ENCODE assay signal across 12 mouse cellular contexts in genomic region chr12:55622615-55623245, GRCm38 (mm10). TPM values are rescaled to one million over a fixed set of nuclear protein-coding genes. Genes with fewer than 3 reads are reported as not detected.
DNase-seq lines count a peak whose midpoint lies in the region; ATAC-seq and TF ChIP-seq lines count a peak whose summit lies in the region.
"Had no signal": no experiment of that assay in that cellular context is flagged by ENCODE, and none has a peak within 500 bp of the region (broad histone marks: within the 10 kb centered on the region; RNA-seq: fewer than 3 reads in every experiment).

No protein-coding gene starts in this region.

- no peaks in the 10 kb centered on the region for H3K36me3 ChIP-seq in neural tube, embryonic 15.5 days
- H3K36me3 ChIP-seq: heart, embryonic 15.5 days had no signal

- no peak for ATAC-seq in neural tube, embryonic 15.5 days (ENCODE audit: low FRiP score)

- peak overlapping the region; percentile 9; the same call in 1 of the 2 replicates for H3K4me2 ChIP-seq in neural tube, embryonic 15.5 days
- H3K4me2 ChIP-seq: heart, embryonic 15.5 days had no signal

- no peak overlapping the region for H3K9ac ChIP-seq in neural tube, embryonic 15.5 days (replicated peaks)
- H3K9ac ChIP-seq: heart, embryonic 15.5 days had no signal

- intact Hi-C loops in left cerebral cortex, postnatal 36 days (cut with DNase I) = no loop called here

- no peaks in the 10 kb centered on the region for H3K27me3 ChIP-seq in neural tube, embryonic 15.5 days (replicated peaks)
- no peaks in the 10 kb centered on the region for H3K27me3 ChIP-seq in cerebellum, adult 2 months (ENCODE audit: control insufficient read depth, insufficient read depth, low read length)
- H3K27me3 ChIP-seq: heart, embryonic 15.5 days had no signal

- H3K27ac ChIP-seq in neural tube, embryonic 15.5 days (replicated peaks) = no peak overlapping the region
- no peak overlapping the region for H3K27ac ChIP-seq in cerebellum, adult 2 months (ENCODE audit: insufficient read depth, low read length)
- H3K27ac ChIP-seq: heart, embryonic 15.5 days had no signal

- no peak for TF ChIP-seq POLR2A in cerebellum, adult 2 months (IDR thresholded peaks at IDR 0.05; ENCODE audit: borderline replicate concordance, insufficient read depth, low read length)

- no peaks in the 10 kb centered on the region for H3K9me3 ChIP-seq in neural tube, embryonic 15.5 days (replicated peaks)
- H3K9me3 ChIP-seq: heart, embryonic 15.5 days had no signal

- H3K4me1 ChIP-seq in neural tube, embryonic 15.5 days = 0 out of 2 replicates have a peak, but pooled peaks cover 4% of the 10 kb centered on the region
- no peaks in the 10 kb centered on the region; the same call in 1 of the 2 replicates for H3K4me1 ChIP-seq in cerebellum, adult 2 months (ENCODE audit: control insufficient read depth, insufficient read depth, low read length)

- no peak for TF ChIP-seq CTCF in cerebellum, adult 2 months (IDR thresholded peaks at IDR 0.05; ENCODE audit: borderline replicate concordance, insufficient read depth, low read depth, low read length)

- DNase-seq in layer of hippocampus, adult 11-12 months (ENCODE audit: low spot score) = peak; percentile 31
- no peak for DNase-seq in layer of hippocampus, postnatal 25 days (ENCODE audit: extremely low spot score in 1 of 2, low spot score in 1 of 2)
- peak; percentile 56 for DNase-seq in embryo, embryonic 11 days
- peak; percentile 44 to 56 for DNase-seq in layer of hippocampus, adult 18-20 months (ENCODE audit: low spot score in 2 of 2)
- DNase-seq in gastrocnemius, postnatal 10 days = no peak
- DNase-seq in left cerebral cortex, postnatal 36 days (ENCODE audit: low spot score in 2 of 2) = no peak
- DNase-seq in cerebellum, adult 2 months = no peak
- DNase-seq: lung, adult 18-20 months had no signal

- WGBS in neural tube, embryonic 15.5 days = 29% methylated on average over 3 of the region's 3 CpGs
- 51% methylated on average over 3 of the region's 3 CpGs for WGBS in cerebellum, adult 2 months

- H3K4me3 ChIP-seq in neural tube, embryonic 15.5 days (replicated peaks) = no peak overlapping the region
- H3K4me3 ChIP-seq in cerebellum, adult 2 months (replicated peaks; ENCODE audit: insufficient read depth, low read depth, low read length) = no peak overlapping the region
- H3K4me3 ChIP-seq: heart, embryonic 15.5 days had no signal

RNA-seq across cellular contexts. Expression of gene Insm2, which starts 23.5 kb away (rescaled TPM):
- under 1 TPM in 1 of 2 experiments, not detected in 1; 0.15 TPM for total RNA-seq in layer of hippocampus, postnatal 25 days (2021)
- under 1 TPM in 1 of 2 experiments, not detected in 1; 0.20 TPM for total RNA-seq in layer of hippocampus, adult 18-20 months (2021)
- polyA plus RNA-seq in neural tube, embryonic 15.5 days (2015; fragmentation: Nextera tagmentation; extraction: Ambion mirVana) = 0.45 and 1.1 TPM in 2 replicates
- total RNA-seq in gastrocnemius, postnatal 10 days (2021) = not detected
- under 1 TPM in 1 of 2 experiments, not detected in 1; 0.35 TPM for total RNA-seq in left cerebral cortex, postnatal 36 days (2021)
- 0.03 and 0.06 TPM in 2 replicates for polyA plus RNA-seq in cerebellum, adult 2 months (2012; rRNA removed)
- polyA plus RNA-seq: C2C12 had no signal

RNA-seq across cellular contexts. Expression of gene Aldoart2, which starts 57.7 kb away (rescaled TPM):
- under 1 TPM in 1 of 2 experiments, not detected in 1; 0.32 TPM for total RNA-seq in layer of hippocampus, postnatal 25 days (2021)
- total RNA-seq in layer of hippocampus, adult 18-20 months (2021) = under 1 TPM in 1 of 2 experiments, not detected in 1; 0.20 TPM
- 0.09 and 0.14 TPM in 2 replicates for polyA plus RNA-seq in neural tube, embryonic 15.5 days (2015; fragmentation: Nextera tagmentation; extraction: Ambion mirVana)
- total RNA-seq in gastrocnemius, postnatal 10 days (2021) = not detected
- total RNA-seq in left cerebral cortex, postnatal 36 days (2021) = not detected
- polyA plus RNA-seq in cerebellum, adult 2 months (2012; rRNA removed) = 0.06 and 0.08 TPM in 2 replicates
- polyA plus RNA-seq: C2C12; kidney, embryonic 16.5 days had no signal

Comparison
In these comparisons a context has a peak if more than half of its experiments do, and no peak if none do; other contexts are left out.
1. DNase-seq: peak in layer of hippocampus, adult 11-12 months (single experiment), embryo, embryonic 11 days (single experiment) and layer of hippocampus, adult 18-20 months (2 of 2); none in layer of hippocampus, postnatal 25 days (0 of 2), gastrocnemius, postnatal 10 days (single experiment), left cerebral cortex, postnatal 36 days (0 of 2) and cerebellum, adult 2 months (0 of 2).